Mouse (Mus musculus) olfactory bulb, adult 2 months (tissue): ENCODE data around the gene Fry.

Experiments
- CTCF ChIP-seq: fragments of 200-500 bp; IDR thresholded peaks from 2 replicates; pipeline ENCODE4 v1.5.1; 2012; ENCODE audit warnings: low read depth, mild to moderate bottlenecking, low read length, moderate library complexity; ENCODE audit not compliant: insufficient read depth
- POLR2A ChIP-seq: fragments of 200-500 bp; IDR thresholded peaks from 2 replicates; pipeline ENCODE4 v1.6.1; 2012; ENCODE audit warnings: mild to moderate bottlenecking, low read depth, low read length, moderate library complexity; ENCODE audit not compliant: insufficient read depth

- TF ChIP-seq CTCF (no peak), POLR2A (no peak)
Measured at GRCm38 (mm10) chr5:150261361-150261760, 142.9 kb downstream of the Fry start.
